Mouse (Mus musculus) lung, embryonic 14.5 days (tissue): Measurements from ENCODE around the gene Spns1. TPM values are rescaled to one million over a fixed set of nuclear protein-coding genes. Genes with fewer than 3 reads are reported as not detected.

Experiments
- ATAC-seq: fragments of 200-750 bp; cut with Nextera tagmentation; 2 replicates; pipeline ENCODE4 v1.8.0; 2017; ENCODE audit warnings: mild to moderate bottlenecking, moderate TSS enrichment, moderate library complexity; ENCODE audit not compliant: insufficient read depth
- DNase-seq: peaks from one replicate; pipeline ENCODE4 v3.0.0-alpha.2; 2015
- H3K27ac ChIP-seq: fragments of 300-500 bp; sonication (generic); 2 replicates; pipeline ENCODE4 v1.5.1; 2014; ENCODE audit warnings: low read depth, mild to moderate bottlenecking, moderate library complexity
- H3K27me3 ChIP-seq: fragments of 300-500 bp; sonication (generic); 2 replicates; pipeline ENCODE4 v1.6.1; 2014; ENCODE audit warnings: low read length, control low read depth; ENCODE audit not compliant: insufficient read depth
- H3K36me3 ChIP-seq: fragments of 300-500 bp; sonication (generic); 2 replicates; pipeline ENCODE4 v1.6.1; 2014; ENCODE audit warnings: control low read depth; ENCODE audit not compliant: insufficient read depth
- H3K4me1 ChIP-seq: fragments of 300-500 bp; sonication (generic); 2 replicates; pipeline ENCODE4 v1.6.1; 2014; ENCODE audit warnings: antibody characterized with exemption, control low read depth; ENCODE audit not compliant: insufficient read depth
- H3K4me2 ChIP-seq: fragments of 300-500 bp; sonication (generic); 2 replicates; pipeline ENCODE4 v1.6.1; 2014; ENCODE audit warnings: mild to moderate bottlenecking
- H3K4me3 ChIP-seq: fragments of 300-500 bp; sonication (generic); 2 replicates; pipeline ENCODE4 v1.5.1; 2014; ENCODE audit warnings: low read depth, low read length
- H3K9ac ChIP-seq: fragments of 300-500 bp; sonication (generic); 2 replicates; pipeline ENCODE4 v1.6.1; 2014
- H3K9me3 ChIP-seq: fragments of 300-500 bp; sonication (generic); 2 replicates; pipeline ENCODE4 v1.6.1; 2016; ENCODE audit warnings: low read depth, low read length, control low read depth
- CTCF ChIP-seq: IDR thresholded peaks from 2 replicates; pipeline ENCODE4 v1.5.1; 2016; ENCODE audit warnings: antibody characterized with exemption, low read depth
- WGBS: fragments of 180-500 bp; shearing (Covaris S2); extraction: QIAGEN DNeasy Blood & Tissue Kit; methylation state at CpG from one replicate; pipeline ENCODE4 v1.1.7; 2014; 5-methylcytosine and 5-hydroxymethylcytosine counted together
- microRNA-seq: library from miRNA; unstranded; fragments of <30 nt; microRNA quantifications from one replicate; pipeline ENCODE4, GENCODE M21; 2016; ENCODE audit warnings: borderline number of aligned reads
- polyA plus RNA-seq: library from polyadenylated mRNA; unstranded; fragments of >200 nt; fragmentation: Nextera tagmentation; extraction: Ambion mirVana; gene quantifications from 2 replicates; pipeline ENCODE4 v1.2.1, GENCODE M21; 2014

Gene Spns1
- polyA plus RNA-seq, 1 experiment from 2014 or later, result 46.0 TPM

DNA sequence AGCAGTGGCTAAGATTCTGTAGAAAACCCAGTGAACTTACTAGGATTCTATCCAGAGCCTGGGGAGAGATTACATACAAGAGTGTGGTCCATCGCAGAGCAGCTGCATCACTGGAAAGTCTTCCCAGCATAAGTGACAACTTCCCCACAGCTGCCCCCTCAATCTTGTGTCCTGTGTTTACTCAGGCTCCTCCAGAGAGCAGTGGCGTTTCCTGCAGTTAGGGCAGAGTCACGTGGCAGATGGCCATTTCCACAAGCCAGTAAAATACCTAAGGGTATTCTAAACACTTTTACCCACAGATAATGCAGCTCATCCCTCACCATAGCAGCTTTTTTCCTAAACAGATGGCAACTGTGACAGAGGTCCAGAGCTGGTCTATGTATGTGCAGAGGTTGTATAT is 52.5 kb downstream of the Spns1 start:
- ATAC-seq, result no peak
- no peak overlapping the region for H3K4me2 ChIP-seq
- no peak for TF ChIP-seq CTCF
- H3K4me1 ChIP-seq, result no peaks in the 10 kb centered on the region
- DNase-seq, result peak; percentile 11
- no peak overlapping the region for H3K4me3 ChIP-seq
- H3K36me3 ChIP-seq, result no peaks in the 10 kb centered on the region
- H3K9ac ChIP-seq, result no peak overlapping the region
- H3K27me3 ChIP-seq, result no peaks in the 10 kb centered on the region
- no peak overlapping the region for H3K27ac ChIP-seq
- H3K9me3 ChIP-seq, result no peaks in the 10 kb centered on the region
- WGBS, result 6% methylated on average over 3 of the region's 3 CpGs

DNA sequence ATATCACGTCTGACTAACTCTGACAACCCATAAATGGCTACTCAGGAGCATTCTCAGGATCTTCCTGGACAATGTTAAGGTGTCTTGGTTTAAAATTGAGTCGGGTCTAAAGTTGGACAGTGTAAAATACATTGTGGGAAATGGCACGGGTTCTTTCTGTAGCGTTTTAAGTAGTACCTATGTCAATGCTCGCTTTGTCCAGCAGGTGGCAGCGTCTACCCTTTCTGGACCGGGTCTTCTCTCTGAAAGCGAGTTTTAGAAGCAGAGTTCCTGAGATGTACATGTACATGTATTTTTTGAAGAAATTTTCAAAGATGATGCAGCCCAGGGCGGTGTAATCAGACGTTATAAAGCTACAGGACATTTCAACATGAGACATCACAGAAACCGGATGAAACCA is 53.5 kb downstream of the Spns1 start:
- Histone ChIP-seq H3K9me3 (no peaks in the 10 kb centered on the region), H3K4me3 (no peak overlapping the region), H3K27ac (no peak overlapping the region), H3K27me3 (no peaks in the 10 kb centered on the region), H3K4me1 (no peaks in the 10 kb centered on the region), H3K36me3 (no peaks in the 10 kb centered on the region), H3K4me2 (no peak overlapping the region), H3K9ac (no peak overlapping the region)
- TF ChIP-seq CTCF, result peak; percentile 89
- ATAC-seq (no peak), DNase-seq (peak; percentile 96)
- 9% methylated on average over 11 of the region's 11 CpGs for WGBS

Small RNAs within 50 kb of the gene (microRNA-seq; reads per million reads assigned to microRNA genes)
- gene Mir7058, result not detected

Other genes with a start within 250 kb of the Spns1 start
- gene Xpo6, start 176.9 kb downstream of the Spns1 start, polyA plus RNA-seq, result 61.9 and 67.5 TPM in 2 replicates
- 51.2 and 57.0 TPM in 2 replicates for gene Sbk1, start 104.8 kb downstream of the Spns1 start, polyA plus RNA-seq
- 1.7 and 2.8 TPM in 2 replicates for gene Lat, start 7.9 kb downstream of the Spns1 start, polyA plus RNA-seq
- 3.6 and 4.3 TPM in 2 replicates for gene Nfatc2ip, start 19.3 kb upstream of the Spns1 start, polyA plus RNA-seq
- not detected in 2 replicates for gene Cd19, start 37.4 kb upstream of the Spns1 start, polyA plus RNA-seq
- gene Rabep2, start 51.3 kb upstream of the Spns1 start, polyA plus RNA-seq, result 33.8 and 34.5 TPM in 2 replicates
- 0.32 TPM in 1 of 2 replicates, not detected in the other for gene Atp2a1, start 85.7 kb upstream of the Spns1 start, polyA plus RNA-seq
- gene Sh2b1, start 98.0 kb upstream of the Spns1 start, polyA plus RNA-seq, result 42.0 and 46.5 TPM in 2 replicates
- 126 and 128 TPM in 2 replicates for gene Tufm, start 109.9 kb upstream of the Spns1 start, polyA plus RNA-seq
- gene Atxn2l, start 126.0 kb upstream of the Spns1 start, polyA plus RNA-seq, result 57.0 and 61.9 TPM in 2 replicates
- 169 and 183 TPM in 2 replicates for gene Eif3c, start 189.0 kb upstream of the Spns1 start, polyA plus RNA-seq
- gene Apobr, start 207.5 kb upstream of the Spns1 start, polyA plus RNA-seq, result 0.32 and 0.54 TPM in 2 replicates
- gene Cln3, start 208.4 kb upstream of the Spns1 start, polyA plus RNA-seq, result 24.1 and 27.3 TPM in 2 replicates
- gene Il27, start 217.5 kb upstream of the Spns1 start, polyA plus RNA-seq, result not detected in 2 replicates